Mouse (Mus musculus): Measurements from ENCODE around the gene Smim4.

The Smim4 gene

DNA sequence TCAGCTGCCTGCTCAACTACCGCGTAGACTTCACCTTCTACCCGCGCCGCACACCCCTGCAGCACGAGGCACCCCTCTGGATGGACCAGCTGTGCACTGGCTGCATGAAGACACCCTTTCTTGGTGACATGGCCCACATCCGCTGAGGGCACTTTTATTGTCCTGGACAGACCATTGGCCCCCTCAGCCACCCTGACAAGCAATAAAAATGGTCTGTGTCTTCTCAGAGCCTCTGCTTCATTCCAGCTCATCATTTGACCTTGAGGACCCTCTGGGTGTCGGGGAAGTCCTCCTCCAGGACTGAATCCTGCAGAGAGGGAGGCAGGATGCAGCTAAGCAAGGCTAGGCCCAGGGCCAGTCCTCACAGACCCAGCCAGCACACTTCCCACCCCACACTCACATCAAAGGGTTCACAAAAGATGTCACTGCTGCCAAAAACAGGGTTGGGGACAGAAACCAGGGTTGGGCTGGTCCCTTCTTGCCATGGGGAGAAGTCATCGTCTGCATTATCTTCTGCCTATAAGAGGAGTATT is 10.2 kb upstream of the Smim4 start:
- no peak for DNase-seq (ENCODE audit: low read depth in 2 of 2, low spot score in 2 of 2)

DNA sequence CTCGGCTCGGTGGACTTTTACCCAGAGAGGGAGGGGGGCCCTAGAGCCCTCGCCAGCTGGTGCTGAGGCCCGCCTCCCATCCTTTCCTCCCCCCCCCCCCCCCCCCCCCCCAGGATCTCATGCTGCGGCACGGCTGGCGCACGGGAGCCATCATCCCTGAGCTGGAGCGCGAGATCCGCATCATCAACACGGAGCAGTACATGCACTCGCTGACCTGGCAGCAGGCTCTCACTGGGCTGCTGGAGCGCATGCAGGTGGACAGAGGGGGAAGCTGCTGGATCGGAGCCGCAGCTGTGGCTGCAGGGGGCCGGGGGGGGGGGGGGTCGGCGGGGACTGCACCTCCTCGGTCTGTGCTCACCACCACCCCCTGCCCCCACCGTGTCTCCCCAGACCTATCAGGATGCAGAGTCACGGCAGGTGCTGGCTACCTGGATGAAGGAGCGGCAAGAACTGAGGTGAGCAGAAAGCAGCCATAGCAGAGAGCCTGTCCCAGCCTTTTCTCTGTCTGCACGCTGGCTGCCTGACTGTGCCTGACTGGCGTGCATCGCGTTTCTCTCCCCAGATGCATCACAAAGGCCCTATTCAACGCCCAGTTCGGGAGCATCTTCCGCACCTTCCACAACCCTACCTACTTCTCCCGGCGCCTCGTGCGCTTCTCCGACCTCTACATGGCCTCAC is 9.6 kb upstream of the Smim4 start:
- DNase-seq (ENCODE audit: low read depth in 2 of 2, low spot score in 2 of 2), result no peak

DNA sequence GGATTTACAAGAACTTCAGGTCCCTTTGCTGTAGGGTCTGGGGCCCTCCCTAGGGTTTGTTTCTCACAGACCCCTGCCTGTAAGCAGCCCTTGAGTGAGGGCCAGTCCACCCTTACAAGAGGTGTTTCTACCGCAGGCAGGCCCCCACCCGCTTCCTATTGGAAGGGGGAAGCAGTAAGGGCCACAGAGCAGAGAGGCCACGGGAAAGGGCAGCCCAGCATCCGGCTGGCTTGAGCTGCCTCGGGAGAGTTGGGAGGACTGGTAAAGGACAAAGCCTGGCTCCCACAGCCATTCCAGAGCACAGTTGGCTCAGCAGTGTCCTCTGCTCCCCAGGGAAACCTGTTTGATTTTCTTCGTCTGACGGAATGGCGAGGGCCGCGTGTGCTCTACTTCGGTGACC is 9.0 kb upstream of the Smim4 start:
- DNase-seq (ENCODE audit: low read depth in 2 of 2, low spot score in 2 of 2), result no peak

DNA sequence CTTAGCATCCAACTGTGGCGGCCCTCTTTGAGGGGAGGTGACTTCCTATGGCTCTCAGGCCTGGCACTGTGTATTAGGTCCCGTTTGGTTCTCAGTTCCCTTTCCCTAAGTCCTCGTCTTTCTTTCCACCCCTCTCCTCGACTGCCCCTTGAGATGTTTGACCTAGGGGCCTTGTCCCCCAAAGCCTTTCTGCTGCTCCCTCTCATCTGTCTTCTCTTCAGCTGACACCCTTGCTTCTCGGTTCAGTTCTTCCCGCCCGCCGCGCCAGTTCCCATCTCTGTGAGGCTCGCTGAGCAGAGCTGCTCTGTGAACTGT is 8.5 kb upstream of the Smim4 start:
- no peak for DNase-seq (ENCODE audit: low read depth in 2 of 2, low spot score in 2 of 2)

DNA sequence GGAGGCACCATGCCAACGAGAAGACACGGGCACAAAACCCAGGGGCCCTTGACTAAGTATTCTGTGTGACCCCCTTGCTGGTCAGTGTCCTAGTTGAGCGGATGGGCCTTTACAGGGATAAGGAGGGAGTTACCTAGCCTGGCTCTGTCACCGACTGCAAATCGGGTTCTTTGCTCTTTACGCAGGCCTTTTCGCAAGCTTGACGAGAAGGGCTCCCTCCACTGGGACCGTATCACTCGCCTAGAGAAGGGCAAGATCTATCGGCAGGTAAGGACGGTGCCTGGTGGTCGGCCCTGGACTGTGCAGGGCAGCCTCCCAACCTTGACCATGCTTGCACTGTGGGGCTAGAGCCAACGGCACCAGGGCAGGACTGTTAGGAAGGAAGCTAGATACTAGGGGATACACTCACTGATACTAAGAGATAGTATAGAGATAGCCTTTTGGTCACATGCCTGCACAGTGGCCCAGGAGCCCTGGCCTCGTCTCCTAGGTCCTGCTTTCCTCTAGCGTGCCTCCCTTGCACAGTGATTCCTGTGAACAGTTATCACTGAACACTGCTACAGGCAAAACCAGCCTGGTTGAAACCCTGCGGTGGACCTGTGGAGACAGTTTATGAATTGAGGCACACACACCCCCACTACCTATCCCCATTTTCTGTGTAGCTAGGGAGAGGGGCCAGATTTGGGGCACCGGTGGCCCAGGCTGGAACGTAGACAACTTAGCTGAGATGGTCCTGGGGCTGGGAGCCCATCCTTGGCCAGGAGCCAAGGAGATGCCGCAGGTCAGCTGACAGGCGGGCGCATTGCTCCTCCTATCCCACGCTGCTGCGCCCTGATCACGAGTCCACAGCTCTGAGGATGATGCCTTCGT is 7.9 kb upstream of the Smim4 start:
- no peak for DNase-seq (ENCODE audit: low read depth in 2 of 2, low spot score in 2 of 2)

DNA sequence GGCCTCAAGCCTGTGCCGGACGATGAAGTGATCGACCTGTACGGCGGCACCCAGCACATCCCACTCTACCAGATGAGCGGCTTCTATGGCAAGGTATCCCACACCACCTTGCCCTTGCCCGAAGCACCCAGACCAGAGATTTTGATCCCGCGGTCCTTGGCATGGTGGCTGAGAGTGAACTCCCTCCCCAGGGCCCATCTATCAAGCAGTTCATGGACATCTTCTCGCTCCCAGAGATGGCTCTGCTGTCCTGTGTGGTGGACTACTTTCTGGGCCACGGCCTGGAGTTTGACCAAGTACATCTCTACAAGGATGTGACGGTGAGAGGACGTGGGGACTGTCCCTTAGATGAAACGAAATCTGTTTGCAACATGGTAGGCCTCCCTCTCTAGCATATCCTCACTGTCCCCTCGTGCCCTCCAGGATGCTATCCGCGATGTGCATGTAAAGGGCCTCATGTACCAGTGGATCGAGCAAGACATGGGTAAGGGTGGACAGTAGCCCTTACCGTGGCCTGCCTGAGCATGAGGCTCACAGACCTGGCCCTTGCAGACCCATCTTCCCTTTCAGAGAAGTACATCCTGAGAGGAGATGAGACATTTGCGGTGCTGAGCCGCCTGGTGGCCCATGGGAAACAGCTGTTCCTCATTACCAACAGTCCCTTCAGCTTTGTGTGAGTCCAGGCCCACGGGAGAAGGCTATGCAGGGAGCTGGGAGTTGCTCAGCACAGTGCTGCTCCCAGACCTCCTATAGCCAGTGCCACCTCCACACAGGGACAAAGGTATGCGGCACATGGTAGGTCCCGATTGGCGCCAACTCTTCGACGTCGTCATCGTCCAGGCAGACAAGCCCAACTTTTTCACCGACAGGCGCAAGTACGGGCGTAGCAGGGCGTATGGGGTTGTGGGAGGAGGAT is 7.0 kb upstream of the Smim4 start:
- DNase-seq (ENCODE audit: low read depth in 2 of 2, low spot score in 2 of 2), result no peak

DNA sequence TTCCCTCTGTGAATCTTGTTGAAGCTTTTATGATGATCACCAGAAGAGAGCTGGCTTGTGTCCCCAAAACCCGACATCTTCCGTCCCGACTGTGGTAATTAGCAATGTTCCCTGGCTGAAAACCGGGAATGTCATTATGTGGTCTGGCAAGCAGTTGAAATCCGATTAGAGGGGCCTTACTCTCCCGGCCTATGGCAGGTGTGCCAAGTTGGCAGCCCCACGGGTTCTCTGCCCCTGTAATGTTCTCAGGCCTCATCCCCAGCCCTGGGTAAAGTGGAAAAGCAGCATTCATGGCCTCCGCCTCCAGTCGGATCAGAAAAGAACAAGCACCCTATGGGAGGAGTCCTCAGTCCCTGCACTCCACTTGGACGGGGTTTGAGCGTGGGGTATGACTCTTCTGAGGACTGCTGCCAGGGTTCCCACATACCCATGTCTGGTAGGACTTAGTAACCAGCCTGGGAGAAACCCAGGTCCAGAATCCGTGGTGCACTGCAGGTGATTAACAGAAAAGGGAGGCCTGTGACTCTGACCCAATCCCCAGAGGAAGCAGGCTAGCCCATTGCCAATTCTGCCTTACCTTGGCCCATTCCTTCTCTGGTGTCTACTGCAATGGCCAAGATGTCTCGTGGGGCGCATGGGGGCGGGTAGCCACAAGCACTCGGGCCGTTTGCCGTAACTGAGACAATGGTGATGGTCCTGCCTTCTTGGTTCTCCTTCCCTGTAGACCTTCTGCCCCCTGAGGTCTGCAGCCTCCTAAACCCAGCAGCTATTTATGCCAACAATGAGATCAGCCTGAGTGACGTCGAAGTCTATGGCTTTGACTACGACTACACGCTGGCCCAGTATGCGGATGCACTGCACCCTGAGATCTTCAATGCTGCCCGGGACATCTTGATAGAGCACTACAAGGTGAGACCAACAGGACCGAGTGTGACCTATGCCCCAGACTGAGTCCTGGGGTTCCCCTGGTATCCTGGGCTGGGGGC is 5.6 kb upstream of the Smim4 start:
- DNase-seq (ENCODE audit: low read depth in 2 of 2, low spot score in 2 of 2), result no peak

DNA sequence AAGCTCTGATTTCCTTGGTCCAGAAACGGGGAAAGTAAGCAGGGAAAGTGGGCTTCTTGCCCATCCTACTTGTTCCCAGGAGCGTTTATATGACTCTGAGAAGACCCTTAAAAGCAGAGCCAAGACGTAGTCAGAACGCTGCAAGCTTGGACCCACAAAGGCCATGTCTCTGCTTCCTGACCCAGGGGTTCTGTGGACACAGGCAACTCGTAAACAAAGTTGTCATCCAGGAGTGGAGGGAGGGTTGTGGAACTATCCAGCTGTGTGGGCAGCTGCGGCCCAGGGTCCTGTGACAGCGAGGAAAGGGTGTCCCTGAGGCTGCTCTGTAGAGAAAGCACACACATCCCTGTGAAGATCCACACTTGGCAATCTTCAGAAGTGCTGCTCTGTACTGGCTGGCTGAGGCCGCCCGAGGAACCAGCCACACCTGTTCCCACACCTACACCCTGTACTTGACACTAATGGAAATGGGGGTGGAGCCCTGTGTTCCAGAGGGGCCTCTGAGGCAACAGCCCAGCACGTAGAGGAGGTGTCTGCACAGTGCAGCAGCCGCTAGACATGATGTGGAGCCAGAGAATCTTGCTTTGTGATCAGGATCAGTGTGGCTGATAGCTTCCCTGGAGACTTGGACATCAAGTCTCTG is 4.4 kb upstream of the Smim4 start:
- no peak for DNase-seq (ENCODE audit: low read depth in 2 of 2, low spot score in 2 of 2)

DNA sequence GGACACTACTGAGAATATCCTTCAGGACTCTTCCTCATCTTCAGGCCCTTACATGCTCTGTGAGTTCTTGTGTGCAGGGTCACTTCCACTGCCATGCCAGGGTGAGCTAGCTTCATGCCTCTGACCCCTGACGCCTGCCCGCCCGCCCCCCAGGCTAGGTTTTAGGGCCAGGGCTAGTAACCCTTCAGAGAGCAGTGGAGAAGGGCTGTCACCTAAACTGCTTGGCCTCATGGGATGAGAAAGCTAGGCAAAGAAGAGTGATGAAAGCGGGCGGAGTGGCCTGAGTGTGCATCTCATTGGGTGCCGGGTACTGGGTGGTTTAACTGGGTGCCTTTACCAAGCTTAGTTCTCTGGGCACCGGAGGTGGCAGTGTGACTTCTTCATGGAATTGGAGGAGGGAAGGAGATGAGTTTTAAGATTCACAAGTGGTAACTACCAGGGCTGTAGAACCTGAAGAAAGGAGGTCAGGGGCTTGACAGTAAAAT is 3.8 kb upstream of the Smim4 start:
- DNase-seq (ENCODE audit: low read depth in 2 of 2, low spot score in 2 of 2), result no peak

DNA sequence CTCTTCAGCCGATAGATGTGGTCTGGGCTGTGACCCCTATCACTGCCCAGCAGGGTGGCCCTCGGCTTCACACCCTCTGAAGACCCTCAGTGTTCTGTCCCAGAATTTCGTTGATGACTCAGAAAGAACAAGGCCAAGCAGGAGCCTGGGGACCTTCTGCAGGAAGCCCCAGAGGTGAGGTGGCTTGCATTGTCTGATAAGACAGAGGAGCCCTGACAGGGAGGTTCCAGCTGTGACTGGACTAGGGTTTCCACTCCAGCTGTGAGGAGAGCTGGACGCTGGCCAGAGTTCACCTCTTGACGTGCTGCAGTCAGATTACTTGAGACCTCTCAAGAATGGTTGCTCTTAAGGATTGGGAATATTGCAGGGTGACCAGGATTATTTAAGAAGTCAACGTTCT is 3.3 kb upstream of the Smim4 start:
- no peak for DNase-seq (ENCODE audit: low read depth in 2 of 2, low spot score in 2 of 2)

DNA sequence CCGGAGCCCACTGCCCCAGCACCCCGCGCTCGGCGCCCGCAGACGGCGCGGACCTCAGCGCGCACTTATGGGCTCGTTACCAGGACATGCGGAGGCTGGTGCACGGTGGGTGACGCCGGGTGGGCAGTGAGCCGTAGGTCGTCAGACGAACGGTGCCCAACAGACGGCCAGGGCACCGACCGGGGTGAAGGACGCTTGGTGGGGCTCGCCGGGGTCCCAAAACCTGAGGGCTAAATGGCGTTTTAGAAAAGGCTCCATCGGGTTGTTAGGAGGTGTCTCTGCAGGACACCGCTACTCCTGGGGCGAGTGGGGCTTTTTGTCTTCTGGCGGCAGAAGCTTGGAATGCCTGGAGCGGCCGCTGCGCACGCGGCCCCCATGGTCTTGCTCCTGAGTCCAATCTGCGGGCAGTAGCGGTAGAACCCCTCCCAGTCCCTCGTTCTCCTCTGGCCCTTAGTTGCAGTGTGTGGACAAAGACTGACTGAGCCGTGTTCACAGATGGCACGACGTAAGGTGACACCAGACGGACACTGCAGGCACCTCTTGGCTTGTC is 2.6 kb upstream of the Smim4 start:
- peak in 1 of 2 experiments; percentile 24 for DNase-seq (ENCODE audit: low read depth in 2 of 2, low spot score in 2 of 2)

DNA sequence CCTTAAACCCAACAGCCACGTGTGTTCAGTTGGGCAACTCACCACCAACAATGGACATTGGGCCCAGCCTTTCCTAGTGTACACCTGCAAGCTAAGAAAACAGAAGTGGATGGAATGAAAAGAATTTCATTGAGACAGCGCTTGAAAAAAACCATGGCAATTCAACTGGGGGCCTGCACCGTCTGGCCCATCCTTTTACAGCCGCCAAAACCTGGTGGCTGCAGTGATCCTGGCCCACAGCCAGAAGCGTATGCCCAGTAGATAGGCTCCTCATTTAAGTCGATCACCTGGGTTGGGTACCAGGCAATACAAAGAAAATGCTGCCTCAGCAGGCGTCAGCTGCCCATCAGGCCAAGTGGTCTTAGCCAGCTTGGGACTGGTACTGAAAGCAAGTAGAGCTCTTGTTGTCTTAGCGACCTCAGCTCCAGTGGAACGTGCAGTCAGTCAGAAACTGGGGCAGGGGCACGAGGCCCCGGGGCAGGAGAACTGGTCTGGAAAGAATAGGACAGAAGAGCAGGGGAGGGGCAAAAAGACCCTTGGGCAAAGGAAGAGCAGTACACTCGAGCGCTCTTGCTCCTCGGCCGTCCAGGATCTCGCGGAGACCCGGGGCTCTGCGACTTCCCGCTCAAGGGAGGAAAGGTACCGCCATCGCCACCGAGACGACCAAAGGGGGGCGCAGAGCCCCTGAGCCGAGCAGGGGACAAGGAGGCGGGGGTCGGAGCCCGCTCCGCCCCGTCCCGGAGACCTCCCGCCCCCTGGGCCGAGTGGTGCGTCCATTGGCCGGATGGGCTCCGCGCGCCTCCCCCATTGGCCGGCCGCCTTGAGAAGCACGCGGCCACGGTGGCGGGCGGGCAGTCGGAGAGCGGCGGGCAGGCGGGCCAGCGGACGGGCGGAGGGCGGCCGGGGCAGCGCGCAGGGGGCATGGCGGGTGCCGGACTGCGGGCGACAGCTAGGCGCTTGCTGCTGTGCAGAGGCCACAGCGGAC is 1.8 kb upstream of the Smim4 start, which contains the start of gene Nt5dc2:
Nt5dc2 (plus strand) TSS at position 818 of the 985 bp plus-strand sequence.
- peak; percentile 45 to 55 for DNase-seq (ENCODE audit: low read depth in 2 of 2, low spot score in 2 of 2)

DNA sequence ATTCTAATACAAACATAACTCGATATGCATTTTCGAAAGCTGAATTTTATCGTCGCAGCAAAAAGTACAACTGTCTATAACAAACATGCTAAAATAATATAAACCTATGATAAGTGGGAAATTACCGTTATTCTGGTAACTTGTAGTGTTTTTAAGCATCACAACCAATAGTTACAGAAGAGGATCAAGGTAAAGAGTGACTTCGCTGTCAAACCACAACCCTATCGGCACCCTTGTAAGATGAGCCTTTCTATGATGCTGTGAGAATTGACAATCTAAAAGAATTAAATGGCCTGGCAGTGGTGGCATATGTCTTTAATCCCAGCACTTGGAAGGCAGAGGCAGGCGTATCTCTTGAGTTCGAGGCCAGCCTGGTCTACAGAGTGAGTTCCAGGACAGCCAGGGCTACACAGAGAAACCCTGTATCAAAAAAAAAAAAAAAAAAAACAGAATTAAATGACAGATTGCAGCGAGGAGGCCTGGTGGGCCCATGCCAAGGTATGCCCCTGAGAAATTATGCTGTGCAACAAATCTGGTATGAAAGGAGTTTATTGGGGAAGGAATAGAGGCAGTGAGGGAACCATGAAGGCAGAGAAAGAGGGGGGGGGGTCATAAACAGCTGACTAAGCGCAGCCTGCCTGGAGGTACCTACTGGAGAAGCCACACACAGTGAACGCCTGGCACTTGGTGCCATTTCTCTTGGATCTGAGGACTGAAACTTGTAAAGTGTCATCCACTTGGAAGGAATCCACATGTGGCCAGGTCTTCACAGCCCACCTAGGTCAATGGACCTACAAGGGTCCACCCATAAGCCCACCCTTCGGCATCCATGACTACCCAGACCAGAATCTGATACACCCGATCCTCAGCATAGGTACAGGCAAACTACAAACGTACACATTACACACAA is 825 bp upstream of the Smim4 start:
- no peak for DNase-seq (ENCODE audit: low read depth in 2 of 2, low spot score in 2 of 2)

DNA sequence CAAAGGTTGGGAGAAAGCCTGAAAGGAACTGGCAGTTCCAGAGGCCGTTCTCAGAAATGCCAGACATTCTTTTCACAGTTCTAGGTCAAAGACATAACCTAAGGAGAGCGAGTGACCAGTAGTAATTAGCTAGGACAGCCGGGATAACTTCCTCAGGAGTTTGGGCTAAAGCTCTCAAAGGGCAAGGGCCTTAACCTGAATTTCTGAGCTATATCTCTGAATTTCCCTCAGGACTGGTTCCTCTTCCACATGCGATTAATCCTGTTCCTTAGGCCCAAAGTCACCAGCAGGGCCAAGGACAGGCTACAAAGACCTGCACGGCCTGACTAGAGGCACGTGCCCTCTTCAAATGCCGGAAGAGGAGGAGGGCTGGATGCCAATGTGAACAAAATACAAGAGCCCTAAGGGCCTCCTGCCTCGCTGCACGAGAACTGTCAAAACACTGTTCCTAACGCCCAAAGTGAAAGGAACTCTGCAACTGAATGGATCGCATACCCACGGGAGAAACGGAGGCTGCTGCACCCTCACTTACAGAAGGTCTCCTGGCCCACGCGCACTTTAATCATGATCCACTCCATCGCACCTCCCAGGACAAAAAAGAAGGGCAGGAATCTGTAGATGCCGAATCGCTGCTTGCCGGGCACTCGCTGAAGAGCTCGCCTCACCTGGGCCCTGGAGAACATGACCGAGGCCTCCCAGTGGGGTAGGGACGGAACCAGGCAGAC is 493 bp downstream of the Smim4 start:
- peak in 1 of 2 experiments; percentile 47 for DNase-seq (ENCODE audit: low read depth in 2 of 2, low spot score in 2 of 2)

DNA sequence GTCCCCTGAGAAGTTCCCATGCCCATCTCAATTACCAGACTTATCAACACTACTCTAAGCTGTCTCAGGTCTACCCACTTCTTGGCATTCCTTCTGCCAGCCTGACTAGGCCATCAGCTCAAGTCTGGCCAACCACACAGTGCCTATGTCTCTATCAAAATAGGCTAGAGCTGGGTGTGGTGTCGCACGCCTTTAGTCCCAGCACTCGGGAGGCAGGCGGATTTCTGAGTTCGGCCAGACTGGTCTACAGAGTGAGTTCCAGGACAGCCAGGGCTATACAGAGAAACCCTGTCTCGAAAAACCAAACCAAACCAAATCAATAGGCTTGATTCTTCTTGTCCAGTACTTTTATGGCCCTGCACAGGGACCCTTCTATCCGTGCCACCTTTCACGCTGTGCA is 1.9 kb downstream of the Smim4 start:
- DNase-seq (ENCODE audit: low read depth in 2 of 2, low spot score in 2 of 2), result no peak

Measured in CD8-positive naive resting alpha-beta T cell, adult 2 months (primary cell).